33 mouse cellular contexts compared by ENCODE assay signal in genomic region chr10:22944247-22944646, GRCm38 (mm10).
"Had no signal": no experiment of that assay in that cellular context is flagged by ENCODE, and none has a peak within 500 bp of the region (broad histone marks: within the 10 kb centered on the region; RNA-seq: fewer than 3 reads in every experiment).

No protein-coding gene starts in this region.

- H3K4me3 ChIP-seq: heart, adult 2 months; heart, embryonic 12.5 days; heart, embryonic 13.5 days; heart, embryonic 15.5 days; hindbrain, embryonic 10.5 days; hindbrain, embryonic 12.5 days; hindbrain, embryonic 13.5 days; hindbrain, embryonic 15.5 days; intestine, embryonic 15.5 days; kidney, embryonic 15.5 days; layer of hippocampus, adult 2 months; left cerebral cortex, adult 2 months had no signal

- H3K4me1 ChIP-seq: heart, embryonic 12.5 days; heart, embryonic 13.5 days; heart, embryonic 15.5 days; hindbrain, embryonic 10.5 days; hindbrain, embryonic 12.5 days; hindbrain, embryonic 13.5 days; hindbrain, embryonic 15.5 days; intestine, embryonic 15.5 days; kidney, embryonic 15.5 days had no signal

- H3K9me3 ChIP-seq: heart, embryonic 12.5 days; heart, embryonic 13.5 days; heart, embryonic 15.5 days; hindbrain, embryonic 10.5 days; hindbrain, embryonic 12.5 days; hindbrain, embryonic 13.5 days; hindbrain, embryonic 15.5 days; intestine, embryonic 15.5 days; kidney, embryonic 15.5 days had no signal

- H3K27ac ChIP-seq: heart, adult 2 months; heart, embryonic 13.5 days; heart, embryonic 15.5 days; hindbrain, embryonic 10.5 days; hindbrain, embryonic 12.5 days; hindbrain, embryonic 13.5 days; hindbrain, embryonic 14.5 days; hindbrain, embryonic 15.5 days; hindbrain, postnatal 0 days; intestine, embryonic 15.5 days; kidney, embryonic 15.5 days; kidney, postnatal 0 days; layer of hippocampus, adult 2 months; left cerebral cortex, adult 2 months had no signal

- ATAC-seq: hindbrain, embryonic 16.5 days; hindbrain, postnatal 0 days; inflammation-experienced regulatory T-cells, adult 6 months; intestine, embryonic 15.5 days; intestine, embryonic 16.5 days; intestine, postnatal 0 days had no signal

- H3K27me3 ChIP-seq: heart, embryonic 12.5 days; heart, embryonic 13.5 days; heart, embryonic 15.5 days; hindbrain, embryonic 12.5 days; hindbrain, embryonic 13.5 days; hindbrain, embryonic 15.5 days; intestine, embryonic 15.5 days; kidney, embryonic 15.5 days had no signal

- H3K36me3 ChIP-seq: heart, embryonic 12.5 days; heart, embryonic 13.5 days; heart, embryonic 15.5 days; hindbrain, embryonic 10.5 days; hindbrain, embryonic 12.5 days; hindbrain, embryonic 13.5 days; hindbrain, embryonic 15.5 days; intestine, embryonic 15.5 days; kidney, embryonic 15.5 days had no signal

- DNase-seq: heart, adult 2 months; heart, postnatal 14 days; heart, postnatal 36 days; kidney, adult 11 months; kidney, adult 18-20 months; kidney, adult 2 months; kidney, adult 8-10 months; kidney, adult 9 months; kidney, postnatal 10 days; kidney, postnatal 14 days; kidney, postnatal 25 days; kidney, postnatal 36 days; kidney, postnatal 4 days; layer of hippocampus, adult 9-11 months; layer of hippocampus, postnatal 36 days had no signal
